Mouse (Mus musculus) left cerebral cortex, adult 8-10 months (tissue): ENCODE measurements around the gene Coro1b. TPM values are rescaled to one million over a fixed set of nuclear protein-coding genes. Genes with fewer than 3 reads are reported as not detected.

ENCODE experiments used
- DNase-seq, 2 experiments: peaks; one replicate each; pipeline ENCODE4 v3.0.0; 2022; ENCODE audit warnings: low spot score in 2 of 2
- total RNA-seq, 4 experiments: library from RNA; stranded (reverse); gene quantifications; 2 replicates each; pipeline ENCODE4 v1.2.4; 2022

Gene Coro1b
- 10 to 100 TPM; 86.9 to 98.0 (median 92.5) TPM for total RNA-seq

DNA sequence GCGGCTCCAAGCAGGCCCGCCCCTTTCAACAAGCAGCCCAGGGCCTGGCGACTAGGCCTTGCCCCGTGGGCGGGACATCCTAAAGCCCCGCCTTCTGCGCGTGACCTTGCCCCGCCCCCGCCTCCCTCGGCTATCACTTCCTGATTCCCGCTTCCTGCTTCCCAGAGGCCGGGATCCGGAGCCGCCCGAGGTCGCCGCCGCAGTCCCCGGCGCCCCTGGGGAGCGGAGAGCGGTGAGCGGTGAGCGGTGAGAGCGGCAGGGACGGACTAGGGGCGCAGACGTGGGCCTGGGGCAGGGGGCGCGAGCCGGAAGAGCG is at the start of gene Coro1b:
Coro1b (plus strand) TSS at position 129 of the 316 bp plus-strand sequence.
- DNase-seq = peak; percentile 85 to 92

- DNase-seq = peak; percentile 78 to 81
Observed at GRCm38 (mm10) chr19:4099056-4099455, 49.4 kb upstream of the Coro1b start.

GRCm38 (mm10) chr19:4099837-4100717 is 48.3 kb upstream of the Coro1b start, which contains the start of gene Pitpnm1:
Pitpnm1 (plus strand) TSS chr19:4099998.
- DNase-seq = no peak

- peak in 1 of 2 experiments; percentile 64 for DNase-seq
Observed at GRCm38 (mm10) chr19:4100718-4101261, 47.6 kb upstream of the Coro1b start.

- no peak for DNase-seq
Observed at GRCm38 (mm10) chr19:4101466-4101865, 47.0 kb upstream of the Coro1b start.

DNA sequence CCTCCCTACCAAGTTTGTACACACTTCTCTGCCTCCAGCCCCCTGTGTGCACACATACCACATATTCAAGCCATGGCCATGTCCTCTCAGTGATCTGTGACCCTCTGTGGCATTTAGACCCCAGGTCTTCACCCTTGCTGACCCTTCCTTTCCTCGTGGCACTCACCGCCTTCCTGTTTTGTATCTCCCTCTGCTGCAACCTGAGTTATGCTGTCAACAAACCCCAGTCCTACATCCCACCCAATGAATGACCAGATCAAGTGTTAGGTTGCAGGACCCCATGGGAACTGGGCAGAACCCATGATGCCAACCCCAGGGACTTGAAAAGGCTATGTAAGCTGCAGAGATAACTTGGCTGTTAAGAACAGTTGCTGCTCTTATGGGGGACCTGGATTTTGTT is 46.4 kb upstream of the Coro1b start:
- DNase-seq = no peak

GRCm38 (mm10) chr19:4102626-4103025 is 45.8 kb upstream of the Coro1b start:
- no peak for DNase-seq

DNA sequence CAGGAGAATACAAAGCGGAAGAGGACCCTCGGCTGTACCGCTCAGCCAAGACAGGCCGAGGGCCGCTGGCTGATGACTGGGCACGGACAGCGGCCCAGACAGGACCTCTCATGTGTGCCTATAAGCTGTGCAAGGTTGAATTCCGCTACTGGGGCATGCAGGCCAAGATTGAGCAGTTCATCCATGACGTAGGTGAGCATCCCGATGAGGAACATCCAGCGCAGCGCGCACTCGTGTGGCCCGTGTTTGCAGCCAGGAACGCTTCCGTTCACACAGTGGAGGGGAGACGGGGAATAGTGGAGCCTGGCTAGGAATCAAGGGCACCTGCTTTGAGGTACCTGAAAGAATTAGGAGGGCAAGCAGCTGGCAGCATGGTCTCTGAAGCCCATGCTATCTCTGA is 45.1 kb upstream of the Coro1b start:
- no peak for DNase-seq

DNA sequence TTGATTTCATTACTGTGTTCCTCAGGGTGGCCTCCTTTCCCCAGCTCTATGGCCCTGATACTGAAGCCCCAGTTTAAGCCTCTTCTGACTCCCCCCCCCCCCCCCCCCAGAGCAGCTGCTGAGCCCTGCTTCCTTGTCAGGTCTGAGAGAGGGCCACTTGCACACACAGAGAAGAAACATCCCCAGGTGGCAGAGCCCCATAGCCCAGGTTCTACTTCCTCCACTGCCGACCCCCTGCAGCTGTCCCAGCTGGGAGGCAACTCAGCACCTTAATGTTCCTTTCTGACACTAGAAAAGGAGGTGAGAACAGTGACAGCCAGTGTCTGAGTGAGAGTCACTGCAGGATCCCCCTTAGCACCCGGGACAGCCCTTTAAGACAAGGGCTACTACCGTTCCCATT is 44.6 kb upstream of the Coro1b start:
- DNase-seq = no peak

GRCm38 (mm10) chr19:4104675-4105194 is 43.7 kb upstream of the Coro1b start:
- DNase-seq = no peak

DNA sequence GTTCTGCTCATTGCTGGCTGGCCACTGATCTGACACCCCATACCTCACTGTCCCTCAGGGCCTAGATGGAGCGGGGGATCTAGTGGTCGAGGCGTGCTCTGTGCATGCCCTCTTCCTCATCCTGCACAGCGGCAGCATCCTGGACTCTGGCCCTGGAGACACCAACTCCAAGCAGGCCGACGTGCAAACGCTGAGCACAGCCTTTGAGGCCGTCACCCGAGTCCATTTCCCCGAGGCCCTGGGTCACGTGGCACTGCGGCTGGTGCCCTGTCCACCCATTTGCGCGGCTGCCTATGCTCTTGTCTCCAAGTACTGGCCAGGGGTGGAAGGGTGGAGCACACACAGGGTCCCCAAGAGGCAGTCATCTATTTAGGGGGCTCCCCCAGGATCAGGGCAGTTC is 41.8 kb upstream of the Coro1b start:
- no peak for DNase-seq

DNA sequence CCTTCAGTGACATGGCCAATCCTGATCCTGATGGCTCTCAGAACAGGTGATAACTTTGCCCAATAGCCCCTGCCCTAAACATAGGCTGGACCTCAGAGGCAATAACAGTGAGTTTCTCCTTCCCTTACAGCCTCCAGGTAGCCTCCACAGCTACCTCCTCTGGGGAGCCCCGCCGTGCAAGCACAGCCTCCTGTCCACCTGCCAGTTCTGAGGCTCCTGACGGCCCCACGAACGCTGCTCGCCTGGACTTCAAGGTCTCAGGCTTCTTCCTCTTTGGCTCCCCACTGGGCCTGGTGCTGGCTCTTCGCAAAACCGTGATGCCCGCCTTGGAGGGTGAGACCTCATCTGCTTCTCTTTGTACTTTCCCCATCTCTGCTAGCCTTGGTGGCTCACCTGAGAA is 39.9 kb upstream of the Coro1b start:
- DNase-seq = no peak

- no peak for DNase-seq
Observed at GRCm38 (mm10) chr19:4112063-4112960, 36.1 kb upstream of the Coro1b start.

DNA sequence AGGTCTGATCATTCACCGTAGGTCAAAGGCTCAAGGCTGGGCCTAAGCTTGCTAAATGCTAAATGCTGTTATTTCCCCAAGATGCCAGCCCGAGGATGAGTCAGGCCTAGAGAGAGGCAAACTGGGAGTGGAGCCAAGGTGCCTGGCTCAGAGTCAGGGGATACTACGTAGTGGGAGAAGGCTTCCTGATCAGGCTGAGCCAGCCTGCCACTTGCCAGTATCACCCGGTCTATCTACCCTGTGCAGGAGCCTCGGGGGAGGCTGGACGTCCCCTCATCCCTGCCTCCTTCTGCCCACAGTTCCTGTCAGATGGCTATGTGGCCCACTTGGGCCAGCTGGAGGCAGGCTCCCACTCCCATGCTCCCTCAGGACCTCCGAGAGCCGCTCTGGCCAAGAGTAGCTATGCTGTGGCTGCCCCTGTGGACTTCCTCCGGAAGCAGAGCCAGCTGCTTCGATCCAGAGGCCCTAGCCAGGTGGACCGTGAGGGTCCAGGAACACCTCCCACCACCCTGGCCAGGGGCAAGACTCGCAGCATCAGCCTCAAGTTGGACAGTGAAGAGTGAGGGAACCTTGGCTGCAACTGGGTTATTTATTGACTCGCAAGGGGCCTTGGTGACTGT is 35.1 kb upstream of the Coro1b start:
- peak; percentile 71 to 76 for DNase-seq

DNA sequence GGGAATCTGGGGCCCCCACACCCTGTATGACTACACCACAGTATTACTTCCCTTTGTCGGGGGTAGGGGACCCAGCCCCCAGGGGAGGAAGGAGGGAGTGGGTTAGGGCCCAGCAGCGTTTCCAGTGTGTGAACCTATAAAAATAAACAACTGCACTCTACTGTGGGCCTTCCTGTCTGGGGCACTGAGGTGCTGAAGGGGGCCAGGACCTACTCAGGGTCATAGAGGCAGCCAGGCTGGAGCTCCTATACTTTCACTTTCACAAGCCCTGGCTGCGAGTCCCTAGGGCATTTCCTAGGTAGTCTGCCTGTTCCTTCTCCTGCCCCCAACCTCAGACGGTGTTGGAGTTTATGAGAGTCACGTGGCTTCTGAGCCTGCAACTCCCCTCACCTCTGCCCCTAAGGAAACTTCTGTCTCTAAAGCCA is 34.6 kb upstream of the Coro1b start:
- no peak for DNase-seq

- DNase-seq = no peak
Observed at GRCm38 (mm10) chr19:4114551-4114950, 33.9 kb upstream of the Coro1b start.

GRCm38 (mm10) chr19:4115144-4115543 is 33.3 kb upstream of the Coro1b start:
- DNase-seq = no peak

DNA sequence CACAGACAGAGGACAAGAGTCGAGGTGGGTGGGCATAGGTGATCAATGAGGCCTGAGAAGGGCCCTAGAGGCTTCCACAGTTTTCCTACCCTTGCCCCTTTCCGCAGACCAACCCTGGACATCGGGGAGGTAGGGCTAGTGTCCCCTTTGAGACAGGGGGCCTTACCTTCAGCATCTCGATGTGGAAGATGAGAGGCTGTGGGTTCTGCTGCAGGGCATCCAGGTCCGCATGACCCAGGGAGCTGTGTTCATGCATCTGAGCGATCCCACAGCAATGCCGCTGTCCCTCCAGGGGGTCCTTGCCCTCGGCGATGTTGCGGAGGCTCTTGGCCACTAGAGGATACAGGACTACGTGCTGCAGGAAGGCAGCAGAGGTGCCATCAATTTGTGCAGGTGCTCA is 32.6 kb upstream of the Coro1b start:
- DNase-seq = no peak

DNA sequence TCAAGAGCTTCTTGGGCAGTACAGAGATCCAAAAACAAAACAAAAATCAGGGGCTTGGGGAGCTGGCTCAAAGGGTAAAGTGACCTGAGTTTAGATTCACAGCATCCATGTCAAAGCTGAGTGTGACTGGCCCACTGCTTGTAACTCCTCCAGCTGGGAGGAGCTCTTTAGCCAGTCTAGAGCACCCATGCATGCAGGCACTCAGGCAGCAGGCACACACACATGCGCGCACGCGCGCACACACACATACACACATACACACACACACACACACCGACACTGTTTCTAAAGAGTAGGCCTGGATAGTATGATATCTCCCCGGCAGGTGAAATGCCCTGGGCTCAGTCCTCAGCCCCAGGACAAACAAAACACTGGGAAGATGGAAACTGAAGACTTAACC is 31.4 kb upstream of the Coro1b start:
- DNase-seq = no peak

- DNase-seq = no peak
Observed at GRCm38 (mm10) chr19:4118350-4118749, 30.1 kb upstream of the Coro1b start.
